Mouse (Mus musculus) embryonic fibroblast, embryonic 13.5 days (primary cell): ENCODE results near the gene 2610507B11Rik. TPM values are rescaled to one million over a fixed set of nuclear protein-coding genes. Genes with fewer than 3 reads are reported as not detected.

Source experiments
- H3K27ac ChIP-seq: 2 replicates; pipeline ENCODE4 v1.5.1; 2012; ENCODE audit warnings: low read length, control low read depth, inconsistent platforms; ENCODE audit not compliant: insufficient read depth
- H3K4me1 ChIP-seq: 2 replicates; pipeline ENCODE4 v1.6.1; 2011; ENCODE audit warnings: low read length; ENCODE audit not compliant: control insufficient read depth, insufficient read depth
- H3K4me3 ChIP-seq: 2 replicates; pipeline ENCODE4 v1.5.1; 2011; ENCODE audit warnings: mild to moderate bottlenecking, control low read depth, low read length; ENCODE audit not compliant: insufficient read depth
- CTCF ChIP-seq: IDR thresholded peaks from 2 replicates; pipeline ENCODE4 v1.5.1; 2011; ENCODE audit warnings: mild to moderate bottlenecking, control low read depth, low read length, moderate library complexity, borderline replicate concordance; ENCODE audit not compliant: insufficient read depth
- POLR2A ChIP-seq: IDR thresholded peaks from 2 replicates; pipeline ENCODE4 v1.6.1; 2011; ENCODE audit warnings: low read depth, mild to moderate bottlenecking, control low read depth, low read length, moderate library complexity
- polyA plus RNA-seq: library from polyadenylated mRNA; stranded (reverse); fragments of >200 nt; gene quantifications from 2 replicates; pipeline ENCODE4 v1.2.4, GENCODE M21; 2011; ENCODE audit warnings: low read depth; ENCODE audit not compliant: missing spikeins, insufficient read length

Gene 2610507B11Rik
- polyA plus RNA-seq, 1 experiment = 86.7 TPM

- no peak overlapping the region for H3K4me3 ChIP-seq
- H3K4me1 ChIP-seq = no peaks in the 10 kb centered on the region
- no peak overlapping the region for H3K27ac ChIP-seq
- no peak for TF ChIP-seq POLR2A
- no peak for TF ChIP-seq CTCF
Measured at GRCm38 (mm10) chr11:78313662-78314061, 52.1 kb downstream of the 2610507B11Rik start.

- H3K4me1 ChIP-seq = no peaks in the 10 kb centered on the region
- H3K27ac ChIP-seq = no peak overlapping the region
- H3K4me3 ChIP-seq = no peak overlapping the region
- no peak for TF ChIP-seq CTCF
- TF ChIP-seq POLR2A = no peak
Measured at GRCm38 (mm10) chr11:78318411-78318810, 56.9 kb downstream of the 2610507B11Rik start.

GRCm38 (mm10) chr11:78322076-78322831 is 60.7 kb downstream of the 2610507B11Rik start:
- TF ChIP-seq POLR2A = no peak
- TF ChIP-seq CTCF = no peak
- Histone ChIP-seq H3K4me1 (no peaks in the 10 kb centered on the region), H3K4me3 (no peak overlapping the region), H3K27ac (no peak overlapping the region)

- Histone ChIP-seq H3K4me1 (no peaks in the 10 kb centered on the region), H3K27ac (no peak within 1 kb of the TSS), H3K4me3 (no peak within 1 kb of the TSS)
- TF ChIP-seq POLR2A (peak; percentile 18; the same call in 1 of the 2 replicates), CTCF (no peak)
Measured at GRCm38 (mm10) chr11:78322860-78323259, 61.3 kb downstream of the 2610507B11Rik start, which contains the start of gene Aldoc. Gene Aldoc, plus strand, starts transcription at chr11:78322968.

GRCm38 (mm10) chr11:78324000-78324785 is 62.6 kb downstream of the 2610507B11Rik start:
- no peaks in the 10 kb centered on the region for H3K4me1 ChIP-seq
- no peak for TF ChIP-seq CTCF
- TF ChIP-seq POLR2A = no peak

GRCm38 (mm10) chr11:78324965-78325364 is 63.4 kb downstream of the 2610507B11Rik start:
- Histone ChIP-seq H3K4me3 (no peak overlapping the region), H3K27ac (no peak overlapping the region), H3K4me1 (no peaks in the 10 kb centered on the region)
- TF ChIP-seq CTCF (no peak), POLR2A (no peak)

More at GRCm38 (mm10) chr11:78324000-78324785, 62.6 kb downstream of the 2610507B11Rik start:
- no peak overlapping the region for H3K27ac ChIP-seq
- no peak overlapping the region for H3K4me3 ChIP-seq

GRCm38 (mm10) chr11:78327215-78327614 is 65.7 kb downstream of the 2610507B11Rik start:
- Histone ChIP-seq H3K4me3 (no peak overlapping the region), H3K4me1 (no peaks in the 10 kb centered on the region), H3K27ac (no peak overlapping the region)
- TF ChIP-seq POLR2A (no peak), CTCF (no peak)

GRCm38 (mm10) chr11:78327634-78328511 is 66.3 kb downstream of the 2610507B11Rik start, which contains the start of gene Pigs:
Gene Pigs, plus strand, starts transcription at chr11:78328415.
- peak within 1 kb of the TSS; percentile 64 for H3K4me3 ChIP-seq
- H3K27ac ChIP-seq = no peak within 1 kb of the TSS
- TF ChIP-seq CTCF = no peak
- TF ChIP-seq POLR2A = peak; percentile 80
- no peaks in the 10 kb centered on the region for H3K4me1 ChIP-seq

GRCm38 (mm10) chr11:78328512-78329056 is 67.0 kb downstream of the 2610507B11Rik start:
- H3K4me1 ChIP-seq = no peaks in the 10 kb centered on the region
- no peak overlapping the region for H3K27ac ChIP-seq
- TF ChIP-seq CTCF (no peak), POLR2A (no peak)

More at GRCm38 (mm10) chr11:78328512-78329056, 67.0 kb downstream of the 2610507B11Rik start:
- peak overlapping the region; percentile 64 for H3K4me3 ChIP-seq
